Mouse (Mus musculus) frontal cortex, postnatal 36 days (tissue): Measurements from ENCODE around the gene Plgrkt.

Experiments used
- DNase-seq, 2 experiments: peaks; one replicate each; pipeline ENCODE4 v3.0.0; 2022; ENCODE audit warnings: low spot score in 2 of 2

Gene Plgrkt

DNA sequence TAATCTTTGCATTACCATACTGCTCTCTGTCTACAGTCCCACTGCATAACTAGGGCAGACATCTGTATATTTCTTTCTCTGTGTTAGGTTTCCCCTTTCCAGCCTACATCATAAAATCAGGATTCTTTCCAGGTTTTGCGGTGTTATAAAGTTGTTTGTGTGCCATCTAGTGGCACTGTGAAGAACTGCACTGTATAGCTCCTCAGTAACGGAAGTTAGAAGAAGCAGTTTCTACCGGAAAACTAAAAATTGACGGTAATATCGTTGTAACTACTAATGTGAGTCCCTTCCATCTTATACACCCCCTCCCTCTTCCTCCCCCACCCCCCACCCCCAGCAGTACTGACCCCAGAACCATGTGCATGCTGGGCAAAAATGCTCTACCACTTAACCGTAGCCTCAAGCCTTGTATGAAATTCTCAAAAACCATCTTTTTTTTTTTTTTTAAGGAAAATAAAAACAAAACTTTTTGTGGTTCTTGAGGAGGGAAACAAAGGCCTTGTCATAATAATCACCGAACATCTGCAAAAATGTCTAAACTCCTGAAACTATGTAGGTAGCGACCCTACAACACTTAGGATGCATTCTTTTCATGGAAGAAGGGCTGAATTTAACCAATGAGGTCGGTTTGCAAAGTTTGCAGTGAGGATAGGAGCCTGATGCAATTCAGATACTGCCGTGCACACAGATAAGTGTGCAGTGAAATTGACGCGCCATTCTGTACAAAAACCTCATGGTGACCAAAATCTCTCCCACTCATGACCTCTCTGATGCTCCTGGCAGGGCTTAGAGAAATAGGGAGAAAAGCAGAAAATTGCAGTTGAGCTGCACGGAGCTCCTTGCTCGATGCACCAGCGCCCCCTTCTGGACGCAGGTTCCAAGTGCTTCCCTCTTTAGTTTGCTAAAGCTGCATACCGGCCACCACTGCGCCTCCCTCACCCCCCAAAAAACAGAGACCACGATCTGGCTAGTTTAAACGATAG is 12.0 kb downstream of the Plgrkt start:
- peak; percentile 82 to 89 for DNase-seq

DNA sequence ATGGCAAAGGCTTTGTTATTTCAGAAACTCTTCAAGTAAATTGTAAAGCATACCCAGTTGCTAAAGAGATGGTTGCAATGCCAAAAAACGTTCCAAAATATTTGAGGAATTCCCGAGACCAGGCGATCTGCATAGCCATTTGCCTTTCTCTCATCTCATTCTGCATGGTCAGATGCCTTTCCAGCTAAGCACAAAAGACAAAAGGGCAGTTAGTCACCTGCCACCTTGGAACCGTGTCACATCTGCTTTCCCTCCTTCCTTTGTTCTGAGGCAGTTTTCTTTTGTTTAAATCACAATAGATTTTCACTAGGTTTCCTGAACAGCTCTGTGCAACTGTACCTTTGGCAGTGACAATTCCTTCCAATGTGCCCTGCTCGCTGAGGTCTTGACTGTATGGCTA is 16.2 kb downstream of the Plgrkt start:
- DNase-seq = no peak

DNA sequence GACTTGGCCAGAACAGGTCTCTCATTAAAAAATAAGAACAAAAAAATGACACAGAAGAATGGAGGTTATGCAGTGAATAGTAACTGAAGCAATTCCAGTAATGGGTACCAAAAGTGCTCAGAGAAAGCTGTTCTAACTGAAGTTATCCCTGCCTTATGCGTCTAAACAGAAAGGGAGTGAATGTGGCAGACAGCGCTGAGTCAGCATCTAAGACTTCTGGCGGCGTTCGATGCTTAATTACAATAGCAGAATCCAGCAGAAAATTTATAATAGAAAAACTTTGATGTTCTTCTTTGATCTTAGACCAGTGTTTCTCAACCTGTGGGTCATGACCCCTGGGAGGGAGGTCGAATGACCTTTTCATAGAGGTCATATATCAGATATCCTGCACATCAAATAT is 21.6 kb downstream of the Plgrkt start:
- no peak for DNase-seq

DNA sequence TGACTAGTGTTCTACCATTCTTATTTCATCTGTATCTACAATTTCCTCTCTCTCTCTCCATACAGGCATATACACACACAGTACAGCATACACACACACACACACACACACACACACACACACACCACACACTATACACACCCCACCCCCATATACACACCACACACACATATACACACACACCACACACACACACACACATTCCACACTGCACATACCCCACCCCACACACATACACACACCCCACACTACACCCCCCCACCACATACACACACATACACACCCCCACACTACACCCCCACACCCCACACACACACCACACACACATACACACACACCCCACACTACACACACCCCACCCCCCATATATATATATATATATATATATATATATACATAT is 22.3 kb downstream of the Plgrkt start:
- no peak for DNase-seq

DNA sequence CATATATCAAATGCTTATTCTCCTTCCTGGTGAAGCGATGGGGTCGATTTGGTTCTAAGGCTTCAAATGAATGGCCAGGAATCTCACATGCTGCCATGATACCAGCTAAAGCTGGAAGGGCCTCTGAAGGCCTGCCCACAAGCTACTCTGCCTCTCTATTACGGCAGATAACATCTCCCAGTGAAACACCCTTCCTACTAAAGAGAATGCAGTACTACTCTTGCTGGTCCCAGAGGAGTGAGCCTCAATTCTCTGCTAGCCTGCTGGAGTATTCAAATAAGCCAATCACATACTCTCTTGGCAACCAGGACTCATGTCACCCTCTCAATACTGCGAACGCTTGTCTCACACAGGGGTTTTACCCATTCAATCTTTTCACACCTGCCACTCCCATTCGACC is 24.9 kb downstream of the Plgrkt start:
- DNase-seq = no peak

DNA sequence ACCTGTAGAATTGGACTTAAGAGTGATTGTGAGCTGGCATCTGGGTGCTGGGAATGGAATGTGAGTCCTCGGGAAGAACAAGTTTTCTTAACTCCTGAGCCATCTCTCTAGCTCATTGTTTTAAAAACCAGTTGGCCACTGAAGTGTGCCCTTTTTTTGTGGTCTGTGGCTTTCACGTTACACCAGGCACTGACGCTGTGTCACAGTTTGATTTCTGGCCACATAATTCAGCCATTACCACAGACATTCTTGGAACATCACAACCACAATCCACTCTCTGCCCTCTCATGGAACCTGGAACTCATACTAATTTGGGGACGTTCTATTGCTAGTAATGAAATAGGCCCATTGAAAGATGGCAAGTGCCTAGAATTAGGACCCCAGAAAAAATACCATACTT is 26.2 kb downstream of the Plgrkt start:
- no peak for DNase-seq

DNA sequence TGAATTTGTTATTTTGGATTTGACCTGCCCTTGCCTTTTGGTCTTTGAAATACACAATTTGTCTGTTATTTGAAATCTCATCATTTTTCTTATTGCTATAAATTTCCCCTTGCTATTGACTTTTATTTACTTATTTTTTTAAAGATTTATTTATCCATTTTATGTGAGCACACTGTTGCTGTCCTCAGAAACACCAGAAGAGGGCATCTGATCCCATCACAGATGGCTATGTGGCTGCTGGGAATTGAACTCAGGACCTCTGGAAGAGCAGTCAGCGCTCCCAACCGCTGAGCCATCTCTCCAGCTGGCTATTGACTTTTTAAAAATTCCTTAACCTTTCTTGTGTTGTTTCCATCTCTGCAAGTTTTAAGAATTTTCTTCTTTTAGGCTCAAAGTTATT is 30.6 kb downstream of the Plgrkt start:
- no peak for DNase-seq

DNA sequence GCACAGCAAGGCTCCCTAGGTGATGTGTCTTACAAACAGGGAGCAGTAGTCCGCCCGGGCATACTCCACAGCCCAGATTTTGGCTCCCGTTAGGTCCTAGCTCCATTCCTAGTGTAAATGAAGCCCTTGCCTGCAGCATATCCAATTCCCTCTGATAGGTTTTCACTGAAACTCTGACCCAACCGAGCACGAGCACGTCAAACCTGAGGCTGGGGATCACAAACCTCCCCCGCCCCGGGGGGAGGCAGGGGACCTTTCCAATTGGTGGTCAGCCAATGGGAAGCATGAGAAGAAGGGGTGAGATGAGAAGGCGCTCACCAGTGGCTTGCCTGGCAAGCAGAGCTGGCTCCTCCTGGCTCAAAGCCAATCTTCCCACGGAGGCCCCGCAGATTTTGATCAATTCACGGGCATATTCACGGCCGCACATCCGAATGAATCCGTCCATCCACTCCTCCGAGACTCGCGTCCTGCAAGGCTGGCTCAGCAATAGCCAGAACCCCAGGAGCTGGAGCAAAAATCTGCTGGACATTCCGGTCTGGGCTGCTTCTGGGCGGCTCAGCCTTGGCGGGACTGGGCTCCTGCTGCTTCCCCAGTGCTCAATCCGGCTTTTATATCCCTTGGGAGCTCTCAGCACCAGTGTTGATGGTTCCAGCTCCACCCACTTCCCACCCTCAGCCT is 33.0 kb downstream of the Plgrkt start, which contains the start of gene Rln1:
Rln1 (minus strand) TSS at position 603 of the 678 bp plus-strand sequence.
- DNase-seq = peak; percentile 17 to 21

DNA sequence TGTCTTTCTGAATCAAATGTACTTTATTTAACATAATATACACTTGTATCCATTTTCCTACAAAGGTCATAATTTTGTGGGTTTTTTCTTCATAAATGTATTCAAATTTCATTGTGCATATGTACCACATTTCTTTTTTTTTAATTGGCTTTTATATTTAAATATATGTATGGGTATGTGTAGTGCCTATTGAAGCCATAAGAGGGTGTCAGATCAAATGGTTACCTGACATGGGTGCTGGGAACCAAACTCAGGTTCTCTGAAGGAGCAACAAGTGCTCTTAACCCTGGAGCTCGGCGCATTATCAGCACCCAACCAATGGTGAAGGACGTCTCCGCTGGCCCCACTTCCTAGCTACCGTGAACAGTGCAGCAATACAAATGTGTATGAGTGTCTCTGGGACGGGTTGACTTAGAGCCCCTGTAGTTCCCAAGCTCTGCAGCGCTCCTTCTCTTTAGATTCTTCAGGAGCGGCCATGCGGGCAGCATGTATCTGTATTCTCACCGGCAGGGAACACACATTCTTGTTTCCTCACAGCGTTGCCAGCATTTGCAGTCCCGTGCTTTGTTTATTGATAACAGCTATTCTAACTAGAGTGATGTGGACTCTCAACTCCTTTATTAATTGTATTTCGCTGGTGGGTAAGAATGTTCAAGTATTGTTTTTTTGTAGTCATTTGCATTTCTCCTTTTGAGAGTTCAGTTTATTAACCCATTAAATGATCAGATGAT is 40.2 kb downstream of the Plgrkt start:
- DNase-seq = no peak

DNA sequence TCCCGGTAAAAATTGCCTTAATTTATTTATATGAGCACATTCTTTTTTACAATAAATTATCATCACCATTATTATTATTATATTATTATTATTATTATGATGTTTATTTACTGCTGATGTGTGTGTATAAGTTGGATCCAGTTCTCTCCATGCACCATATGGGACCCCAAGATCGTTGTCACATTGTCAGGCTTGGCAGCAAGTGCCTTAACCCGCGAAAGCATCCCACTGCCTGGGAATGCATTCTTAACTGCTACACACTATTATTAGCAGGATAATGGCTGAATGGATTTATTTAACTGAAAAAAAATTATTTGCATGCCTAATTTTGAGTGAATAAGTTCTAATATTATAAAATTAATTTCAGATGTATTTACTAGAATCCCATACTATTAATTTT is 40.8 kb downstream of the Plgrkt start:
- DNase-seq = no peak

DNA sequence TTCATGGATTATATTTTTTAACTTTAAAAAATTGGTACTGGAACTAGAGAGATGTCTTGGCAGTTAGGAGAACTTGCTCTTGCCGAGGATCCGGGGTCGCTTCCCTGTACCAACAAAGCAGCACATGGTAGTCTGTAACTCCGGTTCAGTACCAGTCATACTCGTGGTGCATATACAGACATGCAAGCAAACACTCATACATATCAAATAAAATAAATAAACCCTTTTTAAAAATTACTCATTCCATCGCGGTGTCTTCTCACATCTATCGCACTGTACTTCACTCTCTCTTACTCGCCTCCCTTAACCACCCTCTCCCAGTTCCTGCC is 41.4 kb downstream of the Plgrkt start:
- DNase-seq = no peak

DNA sequence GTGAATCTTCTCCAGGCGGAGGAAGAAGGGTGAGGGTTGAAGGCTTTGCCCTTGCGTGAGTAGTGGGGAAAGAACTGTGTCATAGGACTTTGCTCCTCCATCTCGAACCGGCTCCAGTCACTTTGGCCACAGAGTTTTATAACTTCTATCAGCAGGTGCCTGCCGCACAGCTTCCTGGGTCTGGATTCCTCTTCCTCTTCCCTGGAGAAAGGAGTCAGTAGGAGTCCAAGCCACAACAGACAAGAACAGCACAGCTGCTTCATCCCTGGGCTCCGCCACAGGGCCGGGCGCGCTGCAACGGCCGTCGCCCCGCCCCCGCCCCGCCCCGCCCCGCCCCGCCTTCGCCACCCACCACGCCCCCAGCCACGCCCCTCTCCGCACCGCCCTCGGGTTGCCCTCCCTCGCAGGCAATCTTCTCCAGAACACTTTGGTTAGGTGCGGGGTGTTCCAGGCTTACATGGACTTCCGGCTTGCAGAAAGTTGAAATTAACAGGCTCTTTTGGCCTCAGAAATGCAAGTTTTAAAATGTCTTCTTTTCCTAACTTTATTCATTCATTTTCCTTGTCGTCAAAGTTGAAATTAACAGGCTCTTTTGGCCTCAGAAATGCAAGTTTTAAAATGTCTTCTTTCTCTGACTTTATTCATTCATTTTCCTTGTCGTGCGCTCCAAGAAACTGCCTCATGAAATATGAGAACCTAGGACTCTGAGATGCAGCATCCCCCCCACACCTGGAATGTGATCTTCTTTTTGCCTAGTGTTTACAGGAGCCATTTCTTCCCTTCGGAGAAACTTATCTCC is 41.9 kb downstream of the Plgrkt start, which contains the start of gene Insl6:
Insl6 (minus strand) TSS at position 304 of the 799 bp plus-strand sequence.
- DNase-seq = peak in 1 of 2 experiments; percentile 13

DNA sequence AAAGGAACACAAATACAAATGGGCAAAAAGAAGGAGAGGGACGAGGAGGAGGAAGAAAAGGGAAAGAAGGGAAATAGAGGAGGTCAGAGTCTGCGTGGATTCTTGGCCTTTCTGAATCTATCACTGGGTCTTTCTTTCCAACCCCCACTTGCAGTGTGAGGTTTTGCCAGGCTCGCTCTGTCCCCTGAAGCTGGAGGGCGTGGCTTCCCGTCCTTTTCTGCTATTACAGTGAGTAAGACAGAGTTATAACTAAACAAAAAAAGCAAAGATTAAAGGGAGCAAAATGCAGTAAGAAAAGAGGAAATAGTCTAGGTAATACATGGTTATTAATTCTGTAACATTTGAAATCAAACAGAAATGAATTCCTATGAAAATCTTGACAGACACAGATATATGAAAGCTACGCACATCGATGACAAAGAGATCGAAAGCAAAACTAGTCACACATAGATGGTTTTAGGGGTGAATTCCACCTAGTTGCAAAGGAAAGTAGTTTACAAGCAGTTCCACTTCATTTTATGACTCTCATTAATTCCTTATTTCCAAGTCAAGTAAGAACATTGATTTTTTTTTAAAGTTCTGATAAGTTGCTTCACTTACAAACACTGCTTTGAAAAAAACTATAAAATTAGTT is 43.7 kb downstream of the Plgrkt start:
- DNase-seq = no peak

DNA sequence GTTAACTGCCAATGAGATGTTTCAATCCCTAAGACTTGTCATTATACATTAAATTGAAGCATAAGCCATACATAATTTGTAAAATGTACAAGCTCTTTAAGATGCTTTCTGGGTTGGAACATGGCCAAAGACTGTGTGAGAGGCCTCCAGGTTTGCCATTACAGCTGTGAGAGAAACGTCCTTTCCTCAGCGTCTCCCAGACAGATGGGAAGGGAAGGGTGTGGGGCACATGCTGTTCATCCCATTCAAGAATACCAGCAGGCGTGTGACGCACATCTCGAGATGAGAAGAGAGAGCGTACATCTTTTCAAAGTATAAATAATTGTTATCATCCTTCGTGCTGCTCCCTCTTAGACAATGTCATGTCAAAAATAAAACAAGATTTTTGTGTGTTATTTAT is 54.5 kb downstream of the Plgrkt start:
- DNase-seq = no peak

DNA sequence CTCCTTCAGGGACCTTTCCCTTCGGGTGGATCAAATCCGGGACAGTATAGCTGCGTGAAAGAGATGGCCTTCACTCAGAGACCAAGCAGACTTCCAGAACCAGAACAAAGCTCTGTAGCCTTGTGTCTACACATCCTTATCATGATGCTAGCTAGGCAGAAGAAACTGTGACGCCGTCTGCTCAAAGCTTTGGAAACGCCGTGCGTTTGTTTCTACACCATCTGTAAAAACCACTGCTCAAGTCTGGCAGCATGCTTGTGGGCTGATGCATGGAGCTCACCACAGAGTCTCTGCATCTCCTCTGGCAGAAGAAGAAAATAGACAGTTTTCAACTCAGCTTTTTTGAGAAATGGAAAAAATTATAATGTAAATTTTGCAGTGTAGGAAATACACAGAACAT is 55.4 kb downstream of the Plgrkt start:
- DNase-seq = peak; percentile 27 to 60

DNA sequence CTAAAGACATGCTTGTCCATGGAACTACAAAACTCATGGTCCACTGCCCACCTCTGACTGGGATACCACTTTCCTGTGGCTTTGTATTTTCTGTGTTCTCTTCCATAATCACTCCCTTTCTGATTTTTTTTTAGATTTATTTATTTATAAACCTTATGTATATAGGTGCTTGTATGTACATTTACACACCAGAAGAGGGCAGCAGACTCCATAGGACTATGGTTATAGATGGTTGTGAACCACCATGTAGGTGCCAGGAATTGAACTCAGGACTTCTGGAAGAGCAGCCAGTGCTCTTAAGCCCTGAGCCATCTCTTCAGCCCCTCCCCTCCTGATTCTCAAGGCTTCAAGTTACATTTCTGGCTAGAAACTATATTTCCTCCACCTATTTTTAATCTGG is 58.4 kb downstream of the Plgrkt start:
- DNase-seq = no peak

DNA sequence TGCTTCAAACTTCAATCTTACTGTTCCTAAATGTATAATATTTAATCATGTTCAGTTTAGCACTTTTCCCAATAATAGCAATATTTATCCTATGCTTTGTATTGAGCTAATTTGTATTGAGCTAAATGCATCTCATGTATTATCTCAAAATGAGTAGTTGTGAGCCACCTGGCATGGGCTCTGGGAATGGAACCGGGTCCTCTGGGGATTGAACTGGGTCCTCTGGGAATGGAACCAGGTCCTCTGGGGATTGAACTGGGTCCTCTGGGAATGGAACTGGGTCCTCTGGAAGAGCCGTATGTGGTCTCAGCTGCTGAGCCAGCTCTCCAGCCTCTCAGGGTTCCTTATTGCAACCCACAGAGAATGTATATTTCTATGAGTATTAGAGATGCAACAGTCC is 65.1 kb downstream of the Plgrkt start:
- DNase-seq = no peak

DNA sequence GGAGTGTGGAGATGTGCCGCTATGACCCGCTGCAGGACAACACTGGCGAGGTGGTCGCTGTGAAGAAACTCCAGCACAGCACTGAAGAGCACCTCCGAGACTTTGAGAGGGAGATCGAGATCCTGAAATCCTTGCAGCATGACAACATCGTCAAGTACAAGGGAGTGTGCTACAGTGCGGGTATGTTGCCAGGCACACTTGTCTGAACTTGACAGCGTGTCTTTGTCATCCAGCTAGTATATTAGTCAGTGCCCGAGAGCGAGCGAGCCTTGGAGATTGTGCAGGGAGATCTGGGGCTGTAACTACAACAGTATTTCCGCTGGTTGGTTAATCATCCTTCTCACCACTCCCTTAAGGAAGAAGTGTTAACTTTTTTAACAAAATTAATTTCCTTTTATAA is 66.3 kb downstream of the Plgrkt start:
- DNase-seq = no peak
